Mouse (Mus musculus): Measurements from ENCODE around the gene Fbxo24. TPM values are rescaled to one million over a fixed set of nuclear protein-coding genes. Genes with fewer than 3 reads are reported as not detected.

Fbxo24 gene
- polyA plus RNA-seq, 1 experiment from 2014 or later: 0.24 TPM

Other genes with a start within 250 kb of the Fbxo24 start
- gene Zan, start 151.9 kb downstream of the Fbxo24 start, polyA plus RNA-seq (2014; fragmentation: Nextera tagmentation; extraction: Ambion mirVana): 0.13 TPM in 1 of 2 replicates, not detected in the other
- gene Pop7, start 126.5 kb downstream of the Fbxo24 start, polyA plus RNA-seq (2014; fragmentation: Nextera tagmentation; extraction: Ambion mirVana): 51.1 and 59.3 TPM in 2 replicates
- 13.7 and 14.1 TPM in 2 replicates for gene Gigyf1, start 110.5 kb downstream of the Fbxo24 start, polyA plus RNA-seq (2014; fragmentation: Nextera tagmentation; extraction: Ambion mirVana)
- gene Epo, start 95.8 kb downstream of the Fbxo24 start, polyA plus RNA-seq (2014; fragmentation: Nextera tagmentation; extraction: Ambion mirVana): 0.54 and 0.67 TPM in 2 replicates
- 352 and 360 TPM in 2 replicates for gene Gnb2, start 95.5 kb downstream of the Fbxo24 start, polyA plus RNA-seq (2014; fragmentation: Nextera tagmentation; extraction: Ambion mirVana)
- gene Actl6b, start 75.5 kb downstream of the Fbxo24 start, polyA plus RNA-seq (2014; fragmentation: Nextera tagmentation; extraction: Ambion mirVana): not detected in 2 replicates
- 0.67 and 0.84 TPM in 2 replicates for gene Tfr2, start 59.2 kb downstream of the Fbxo24 start, polyA plus RNA-seq (2014; fragmentation: Nextera tagmentation; extraction: Ambion mirVana)
- 20.4 and 21.4 TPM in 2 replicates for gene Mospd3, start 27.9 kb downstream of the Fbxo24 start, polyA plus RNA-seq (2014; fragmentation: Nextera tagmentation; extraction: Ambion mirVana)
- gene Pcolce, start 15.2 kb downstream of the Fbxo24 start, polyA plus RNA-seq (2014; fragmentation: Nextera tagmentation; extraction: Ambion mirVana): 150 TPM in 2 replicates
- gene Lrch4, start 119 bp upstream of the Fbxo24 start, polyA plus RNA-seq (2014; fragmentation: Nextera tagmentation; extraction: Ambion mirVana): 31.1 and 35.3 TPM in 2 replicates
- 6.5 and 11.5 TPM in 2 replicates for gene Gm20605, start 173 bp upstream of the Fbxo24 start, polyA plus RNA-seq (2014; fragmentation: Nextera tagmentation; extraction: Ambion mirVana)
- 8.2 and 9.2 TPM in 2 replicates for gene Sap25, start 12.3 kb upstream of the Fbxo24 start, polyA plus RNA-seq (2014; fragmentation: Nextera tagmentation; extraction: Ambion mirVana)
- 0.31 and 0.47 TPM in 2 replicates for gene Irs3, start 16.7 kb upstream of the Fbxo24 start, polyA plus RNA-seq (2014; fragmentation: Nextera tagmentation; extraction: Ambion mirVana)
- 14.1 and 15.4 TPM in 2 replicates for gene Agfg2, start 55.7 kb upstream of the Fbxo24 start, polyA plus RNA-seq (2014; fragmentation: Nextera tagmentation; extraction: Ambion mirVana)
- 1.2 and 1.8 TPM in 2 replicates for gene Nyap1, start 112.6 kb upstream of the Fbxo24 start, polyA plus RNA-seq (2014; fragmentation: Nextera tagmentation; extraction: Ambion mirVana)
- 96.0 and 101 TPM in 2 replicates for gene Tsc22d4, start 116.7 kb upstream of the Fbxo24 start, polyA plus RNA-seq (2014; fragmentation: Nextera tagmentation; extraction: Ambion mirVana)
- gene Ppp1r35, start 149.8 kb upstream of the Fbxo24 start, polyA plus RNA-seq (2014; fragmentation: Nextera tagmentation; extraction: Ambion mirVana): 61.4 and 62.0 TPM in 2 replicates
- gene Mepce, start 158.7 kb upstream of the Fbxo24 start, polyA plus RNA-seq (2014; fragmentation: Nextera tagmentation; extraction: Ambion mirVana): 12.0 and 12.2 TPM in 2 replicates
- 19.6 and 20.1 TPM in 2 replicates for gene Zcwpw1, start 158.8 kb upstream of the Fbxo24 start, polyA plus RNA-seq (2014; fragmentation: Nextera tagmentation; extraction: Ambion mirVana)
- gene Pilra, start 207.3 kb upstream of the Fbxo24 start, polyA plus RNA-seq (2014; fragmentation: Nextera tagmentation; extraction: Ambion mirVana): 0.24 and 0.43 TPM in 2 replicates
- gene Pilrb1, start 229.1 kb upstream of the Fbxo24 start, polyA plus RNA-seq (2014; fragmentation: Nextera tagmentation; extraction: Ambion mirVana): 0.13 TPM in 1 of 2 replicates, not detected in the other
- not detected in 2 replicates for gene Pilrb2, start 242.8 kb upstream of the Fbxo24 start, polyA plus RNA-seq (2014; fragmentation: Nextera tagmentation; extraction: Ambion mirVana)

Data from limb, embryonic 11.5 days (tissue).